Mouse (Mus musculus) cerebral cortex, adult 2 months (tissue): ENCODE measurements around the gene Ovgp1.

Experiments used
- WGBS: fragments of 180-500 bp; shearing (Covaris S2); methylation state at CpG from one replicate; pipeline ENCODE4 v1.1.7; 2018; 5-methylcytosine and 5-hydroxymethylcytosine counted together

Ovgp1 gene

DNA sequence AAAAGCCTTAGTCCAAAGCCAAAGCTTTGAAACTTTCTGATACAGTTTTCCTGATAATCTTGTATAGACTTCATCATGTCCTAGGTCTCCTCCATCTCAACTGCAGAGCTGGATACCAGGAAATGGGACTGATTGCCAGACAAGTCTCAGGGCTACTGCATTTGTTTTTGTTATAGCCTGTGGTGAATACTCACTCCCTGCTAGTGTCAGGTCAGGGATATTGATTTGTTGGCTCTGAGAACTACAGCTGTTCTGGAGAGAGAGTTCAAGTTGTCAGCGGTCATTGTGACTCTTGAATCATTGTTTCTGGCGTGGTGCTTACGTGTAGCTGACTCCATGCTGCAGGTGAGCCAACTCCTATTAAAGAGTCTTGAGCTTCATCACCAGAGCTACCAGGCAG, at the start of gene Ovgp1:
Gene Ovgp1, plus strand, starts transcription at position 301 of the 400 bp plus-strand sequence.
- 85% methylated on average over 3 of the region's 3 CpGs for WGBS

DNA sequence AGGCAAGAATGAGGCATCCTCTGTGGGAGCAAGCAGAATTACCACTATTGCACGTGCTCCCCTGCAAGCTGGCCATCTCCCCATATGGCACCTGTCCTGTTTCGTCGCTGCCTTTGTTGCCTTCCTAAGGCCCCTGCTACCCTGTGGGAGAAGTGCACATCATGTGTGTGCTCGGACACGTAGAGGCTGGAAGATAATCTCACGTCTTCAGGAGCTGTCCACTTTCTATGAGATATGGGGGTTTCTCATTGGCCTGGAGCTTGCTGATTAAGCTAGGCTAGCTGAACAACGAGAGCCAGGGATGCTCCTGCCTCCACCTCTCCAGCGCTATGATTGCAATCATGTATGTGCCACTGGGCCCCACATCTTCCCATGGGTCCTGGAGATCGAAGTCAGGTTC, 48.9 kb upstream of the Ovgp1 start:
- 92% methylated on average over 9 of the region's 9 CpGs for WGBS

DNA sequence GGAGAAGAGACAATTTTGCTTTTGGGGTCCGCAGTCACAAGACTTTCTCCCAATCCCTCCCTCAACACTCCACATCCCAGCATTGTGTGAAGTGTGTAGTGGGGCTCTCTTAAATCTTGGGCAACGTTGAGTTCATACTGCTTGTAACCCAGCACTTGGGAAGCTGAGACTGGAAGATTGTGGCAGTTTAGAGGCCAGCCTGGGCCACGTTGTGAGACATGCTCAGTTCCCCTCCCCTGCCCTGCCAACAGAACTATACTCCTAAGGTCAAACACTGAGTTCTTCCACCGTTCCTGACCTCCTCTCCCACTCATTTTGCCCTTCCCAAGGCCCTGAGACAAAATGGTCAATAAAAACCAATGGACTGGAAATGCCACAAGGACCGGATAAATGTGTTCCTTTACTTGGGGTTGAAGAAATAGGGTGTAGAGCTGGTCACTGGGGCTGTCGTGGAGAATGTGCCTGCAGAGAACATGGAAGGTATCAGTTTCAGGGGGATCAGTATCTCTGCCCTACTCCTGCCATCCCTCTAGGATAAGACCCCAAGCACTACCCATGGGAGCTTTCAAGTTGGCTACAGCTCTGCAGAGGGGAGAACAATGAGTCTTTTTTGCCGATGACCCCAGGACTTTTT, 45.8 kb upstream of the Ovgp1 start:
- 88% methylated on average over 7 of the region's 7 CpGs for WGBS

DNA sequence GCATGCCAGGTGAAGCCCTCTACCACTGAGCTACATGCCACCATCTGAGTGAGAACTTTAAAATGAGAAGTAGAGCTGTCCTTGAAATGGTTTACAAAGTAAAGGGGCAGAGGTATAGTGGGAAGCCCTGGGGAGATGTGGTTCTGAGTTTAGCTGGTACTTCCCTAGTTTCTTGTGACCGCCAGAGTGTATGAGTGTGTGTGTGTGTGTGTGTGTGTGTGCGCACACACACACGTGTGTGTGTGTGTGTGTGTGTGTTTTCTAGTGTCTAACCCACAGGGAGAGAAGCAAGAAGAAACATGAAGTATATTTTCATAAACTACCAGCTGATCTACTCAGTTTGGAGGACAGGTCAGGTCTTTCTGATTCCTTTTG, 45.3 kb upstream of the Ovgp1 start:
- WGBS: 82% methylated on average over 3 of the region's 3 CpGs

DNA sequence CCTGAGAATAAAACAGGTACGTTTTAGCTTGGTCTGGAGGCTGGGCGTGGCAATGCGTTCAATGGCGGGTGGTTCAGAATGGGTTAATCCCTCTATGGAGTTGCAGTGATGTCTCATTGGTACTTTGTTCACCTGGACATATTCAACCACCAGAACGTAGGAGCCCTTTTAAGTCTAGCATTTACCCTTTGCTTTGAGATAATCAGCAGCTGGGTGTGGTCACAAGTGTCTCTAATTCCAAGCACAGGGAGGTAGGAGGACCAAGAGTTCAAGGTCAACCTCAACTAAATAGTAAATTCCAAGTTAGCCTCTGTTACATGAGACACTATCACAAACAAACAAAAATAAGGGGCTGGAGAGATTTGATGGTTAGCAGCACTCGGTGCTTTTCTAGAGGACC, 44.7 kb upstream of the Ovgp1 start:
- 89% methylated on average over 6 of the region's 6 CpGs for WGBS

DNA sequence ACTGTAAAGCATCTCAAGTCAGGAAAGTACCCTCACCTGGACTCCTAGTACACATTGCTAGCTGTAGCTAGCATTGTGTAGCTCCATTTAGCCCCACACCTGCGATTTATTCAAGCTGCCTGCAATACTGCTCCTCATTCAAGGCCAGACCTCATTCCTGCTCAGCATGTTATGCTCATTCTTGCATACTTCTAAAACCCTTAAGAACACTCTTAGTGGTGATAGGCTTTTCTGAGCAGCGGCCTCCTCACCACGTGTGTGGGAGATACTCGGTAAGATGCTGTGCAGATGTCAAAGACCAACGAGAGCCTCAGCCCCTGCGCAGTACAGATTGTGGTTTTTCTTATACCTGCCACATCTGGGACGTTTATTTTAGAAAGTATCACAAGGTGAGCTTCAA, 43.7 kb upstream of the Ovgp1 start:
- 83% methylated on average over 7 of the region's 7 CpGs for WGBS

DNA sequence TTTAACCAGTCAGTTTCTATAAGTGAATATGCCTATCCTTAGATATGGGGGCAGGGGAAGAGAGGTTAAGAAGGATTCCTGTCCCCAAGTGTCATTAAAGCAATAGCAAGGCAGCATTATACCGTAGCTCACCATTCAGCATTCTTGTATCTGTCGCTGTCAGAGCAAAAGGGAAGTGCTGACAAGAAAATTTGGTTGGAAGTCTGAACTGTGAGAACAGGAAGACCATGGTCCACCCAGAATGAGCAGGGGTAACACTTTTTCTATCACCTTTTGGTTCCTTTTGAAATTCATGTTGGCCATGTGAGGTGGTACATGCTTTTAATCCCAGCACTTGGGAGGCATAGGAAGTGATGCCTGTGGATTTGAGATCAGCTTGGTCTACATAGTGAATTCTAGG, 42.4 kb upstream of the Ovgp1 start:
- WGBS: 90% methylated on average over 2 of the region's 2 CpGs

DNA sequence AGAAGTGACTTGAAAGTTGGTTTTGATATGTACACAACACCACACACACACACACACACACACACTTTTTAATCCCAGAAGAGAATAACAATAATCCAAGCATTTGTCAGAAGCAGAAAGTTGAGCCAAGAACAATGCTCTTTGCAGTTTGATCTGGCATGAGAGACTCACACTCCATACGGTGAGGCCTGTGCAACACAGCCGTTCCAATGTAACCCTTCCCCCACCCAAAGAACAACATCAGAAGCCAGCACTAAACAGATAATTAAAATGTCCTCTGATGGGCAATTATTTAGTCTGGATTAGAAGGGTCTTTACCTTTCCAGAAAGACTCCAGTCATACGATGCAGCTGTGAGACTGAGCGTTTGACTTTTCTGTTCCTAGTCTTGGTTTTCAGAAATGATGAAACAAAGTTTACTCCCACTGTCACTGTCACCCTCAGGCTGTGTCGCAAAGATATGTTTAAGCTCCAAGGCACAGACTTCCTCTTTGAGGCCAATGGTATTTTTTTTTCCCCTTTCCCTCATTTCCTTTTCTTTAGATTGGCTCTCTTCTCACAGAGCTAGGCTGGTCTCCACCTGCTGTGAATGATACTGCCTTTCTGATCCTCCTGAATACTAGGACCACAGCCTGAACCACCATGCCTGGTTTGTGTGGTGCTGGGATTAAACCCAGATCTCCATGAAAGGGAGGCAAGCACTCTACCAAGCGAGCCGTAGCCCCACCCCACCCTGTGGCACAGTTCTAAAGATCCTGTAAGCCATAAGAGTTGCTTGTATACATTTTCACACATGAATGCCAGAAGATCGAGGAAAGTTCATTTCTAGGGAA, 41.1 kb upstream of the Ovgp1 start, which contains the start of gene I830077J02Rik:
Gene I830077J02Rik, minus strand, starts transcription at position 425 of the 832 bp plus-strand sequence.
- WGBS: 72% methylated on average over 8 of the region's 8 CpGs

DNA sequence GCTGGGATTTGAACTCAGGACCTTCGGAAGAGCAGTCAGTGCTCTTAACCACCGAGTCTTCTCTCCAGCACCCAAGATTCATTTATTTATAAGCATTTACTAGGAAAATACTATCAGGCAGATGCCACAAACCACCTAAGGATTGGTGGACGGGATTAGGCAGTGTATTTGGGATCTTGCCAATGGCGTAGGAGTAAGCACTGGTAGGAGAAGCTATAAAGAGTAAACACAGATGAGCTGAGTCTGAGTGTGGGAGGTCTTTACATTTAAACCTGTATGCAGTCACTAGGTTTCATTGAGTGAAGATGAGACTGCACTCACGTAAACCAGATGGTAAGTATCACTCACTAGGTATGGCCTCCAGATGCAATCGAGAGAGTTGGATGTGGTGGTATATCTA, 39.6 kb upstream of the Ovgp1 start:
- WGBS: 71% methylated on average over 6 of the region's 6 CpGs

DNA sequence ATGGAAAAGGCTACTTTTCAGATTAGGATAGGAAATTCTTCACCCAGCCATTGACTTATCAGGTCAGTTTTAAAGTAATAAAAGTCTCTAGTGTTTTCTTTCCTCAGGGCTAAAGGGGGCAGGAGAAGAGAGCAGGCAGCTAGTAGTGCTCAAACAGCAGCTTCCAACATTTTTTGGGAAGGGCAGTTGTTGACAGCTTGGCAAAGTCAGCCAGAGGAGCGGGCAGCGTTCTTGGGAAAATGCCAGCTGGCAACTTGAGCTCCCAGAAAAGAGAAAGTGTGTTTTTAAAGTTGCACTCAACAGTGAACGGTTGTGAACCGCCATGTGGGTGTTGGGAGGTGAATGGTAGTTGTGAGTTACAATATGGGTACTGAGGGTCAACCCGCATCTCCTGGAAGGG, 38.5 kb upstream of the Ovgp1 start:
- WGBS: 41% methylated on average over 5 of the region's 5 CpGs

DNA sequence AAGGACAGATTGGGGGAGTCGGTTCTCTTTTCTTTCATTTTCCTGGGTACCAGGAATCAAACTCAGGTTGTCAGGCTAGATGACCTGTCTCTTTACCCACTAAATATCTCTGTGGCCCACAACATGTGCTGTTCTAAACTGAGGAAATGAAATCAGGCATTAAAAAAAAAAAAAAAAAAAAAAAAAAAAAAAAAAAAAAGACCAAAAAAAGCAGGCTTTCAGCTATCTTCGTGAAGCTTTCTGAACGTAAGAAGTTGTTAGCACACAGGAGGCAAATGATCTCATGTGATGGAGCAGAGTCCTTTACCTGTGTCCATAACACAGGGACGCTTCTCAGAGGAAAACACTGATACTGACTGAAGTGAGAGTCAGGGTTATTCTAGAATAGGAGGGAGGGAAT, 37.4 kb upstream of the Ovgp1 start:
- 70% methylated on average over 4 of the region's 4 CpGs for WGBS

DNA sequence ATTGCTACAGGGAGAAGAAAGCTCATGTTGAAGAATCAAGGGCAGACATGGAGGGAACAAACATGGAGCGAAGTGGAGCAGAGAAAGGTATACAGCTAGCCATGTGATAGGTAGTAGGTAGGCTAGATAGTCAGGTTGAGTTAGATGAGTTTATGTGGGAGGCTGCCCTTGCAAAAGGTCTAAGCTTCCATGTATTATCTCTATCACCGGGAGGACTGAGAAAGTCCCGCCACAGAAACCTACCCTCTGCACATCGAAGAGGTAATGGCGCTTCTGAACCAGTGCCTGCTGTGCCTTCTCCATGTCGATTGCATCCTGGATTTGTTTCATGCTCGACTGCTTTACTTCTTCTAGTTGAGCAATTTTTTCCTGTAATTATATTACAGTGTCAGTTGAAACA, 22.2 kb upstream of the Ovgp1 start:
- 92% methylated on average over 7 of the region's 7 CpGs for WGBS

DNA sequence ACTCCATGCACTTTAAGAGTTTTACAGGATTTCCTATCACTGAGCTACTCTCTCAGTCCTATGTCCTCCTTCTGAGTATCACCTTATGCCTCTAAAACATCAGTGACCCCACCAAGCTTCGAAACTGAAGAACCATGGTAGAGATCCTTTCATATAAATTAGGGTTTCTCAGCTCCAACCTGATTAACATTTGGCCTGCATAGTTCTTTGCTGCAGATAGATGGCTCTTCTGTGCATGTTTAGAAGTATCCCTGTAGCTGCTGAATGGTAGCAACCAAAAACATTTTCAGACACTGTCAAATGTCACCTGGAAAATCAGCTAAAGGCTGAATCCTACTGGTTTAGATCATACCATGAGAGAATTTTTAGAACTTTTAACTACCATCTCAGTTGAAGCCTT, 16.3 kb upstream of the Ovgp1 start:
- WGBS: 81% methylated on average over 1 of the region's 1 CpGs

DNA sequence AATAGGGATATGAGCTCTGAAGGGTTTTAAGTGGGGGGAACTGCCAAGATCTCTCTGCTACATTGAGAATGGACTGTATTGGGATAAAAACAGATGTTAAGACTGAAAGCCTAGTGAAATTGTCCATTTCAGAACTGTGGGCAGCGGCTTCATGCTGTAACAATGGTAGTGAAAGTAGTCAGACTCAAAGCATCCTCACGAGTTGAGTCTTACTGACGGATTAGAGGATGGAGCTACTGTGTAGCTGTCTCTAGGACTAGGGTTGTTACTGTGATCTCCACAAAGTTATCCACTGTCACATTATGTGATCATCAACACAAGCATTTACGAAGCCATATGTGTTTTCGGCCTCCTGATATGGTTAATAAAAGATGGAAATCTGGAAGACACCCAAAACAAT, 15.3 kb upstream of the Ovgp1 start:
- 21% methylated on average over 5 of the region's 5 CpGs for WGBS

DNA sequence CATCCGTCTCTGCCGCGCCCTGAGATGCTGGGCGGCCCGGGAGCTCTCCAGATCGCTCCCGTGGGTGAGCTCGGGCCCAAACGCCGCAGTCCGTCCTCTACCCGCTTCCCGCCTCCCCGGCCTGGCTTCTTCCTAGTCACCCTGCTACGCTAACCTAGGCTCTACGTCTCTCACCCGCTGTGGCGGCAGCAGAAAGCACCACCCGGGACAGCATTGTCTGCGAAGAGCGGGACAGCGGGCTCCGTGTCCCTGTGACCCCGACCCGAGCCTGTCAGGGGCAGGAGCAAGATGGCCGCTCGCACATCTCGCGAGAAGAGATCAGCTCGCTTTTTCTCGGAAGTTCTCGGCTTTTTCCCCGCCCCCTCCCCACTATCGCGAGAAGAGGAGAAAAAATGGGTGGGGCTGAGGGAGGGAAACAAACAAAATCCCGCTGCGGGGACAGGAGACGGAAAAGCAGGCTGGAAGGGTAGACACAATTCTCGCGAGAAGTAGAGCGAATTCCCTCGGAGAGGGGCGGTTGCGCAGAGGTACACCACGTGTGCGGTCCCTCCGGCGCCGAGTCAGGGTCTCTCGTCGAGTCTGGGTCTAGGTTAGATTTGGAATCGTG, 14.4 kb upstream of the Ovgp1 start, which contains the start of gene Wdr77:
Gene Wdr77, plus strand, starts transcription at position 396 of the 607 bp plus-strand sequence.
- WGBS: under 1% methylated on average over 52 of the region's 52 CpGs

DNA sequence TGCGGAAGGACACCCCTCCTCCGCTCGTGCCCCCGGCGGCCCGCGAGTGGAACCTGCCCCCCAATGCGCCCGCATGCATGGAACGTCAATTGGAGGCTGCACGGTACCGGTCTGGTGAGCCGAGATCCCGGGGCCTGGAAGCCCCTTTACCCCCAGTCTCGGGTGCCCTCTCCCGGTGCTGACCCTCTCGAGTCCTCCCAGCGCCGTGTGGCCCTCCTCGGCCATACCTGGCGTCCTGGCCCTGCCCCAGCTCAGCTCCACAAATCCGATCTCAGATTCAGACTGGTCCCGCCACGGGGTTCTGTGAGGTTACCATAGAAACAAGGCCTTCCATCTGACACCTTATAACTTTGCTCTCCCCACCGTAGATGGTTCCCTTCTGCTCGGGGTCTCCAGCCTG, 13.9 kb upstream of the Ovgp1 start:
- WGBS: under 1% methylated on average over 26 of the region's 26 CpGs

DNA sequence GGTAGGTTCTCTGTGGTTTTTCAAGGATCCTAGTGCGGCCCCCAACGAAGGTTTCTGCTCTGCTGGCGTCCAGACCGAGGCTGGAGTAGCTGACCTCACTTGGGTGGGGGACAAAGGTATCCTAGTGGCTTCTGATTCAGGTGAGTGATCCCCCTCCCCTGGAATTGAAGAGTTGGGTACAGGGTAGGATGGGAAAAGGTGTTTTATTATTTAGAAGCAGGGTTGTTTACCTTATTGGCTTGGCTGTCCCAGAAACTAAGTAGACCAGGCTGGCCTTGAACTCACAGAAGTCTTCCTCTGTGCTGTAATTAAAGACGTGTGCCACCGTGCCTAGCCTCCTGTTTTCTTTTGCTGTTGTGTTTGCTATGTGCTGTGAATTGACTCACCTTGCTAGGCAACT, 13.5 kb upstream of the Ovgp1 start, which contains the start of gene Atp5f1:
Gene Atp5f1, minus strand, starts transcription at position 101 of the 400 bp plus-strand sequence.
- WGBS: 7% methylated on average over 6 of the region's 6 CpGs

DNA sequence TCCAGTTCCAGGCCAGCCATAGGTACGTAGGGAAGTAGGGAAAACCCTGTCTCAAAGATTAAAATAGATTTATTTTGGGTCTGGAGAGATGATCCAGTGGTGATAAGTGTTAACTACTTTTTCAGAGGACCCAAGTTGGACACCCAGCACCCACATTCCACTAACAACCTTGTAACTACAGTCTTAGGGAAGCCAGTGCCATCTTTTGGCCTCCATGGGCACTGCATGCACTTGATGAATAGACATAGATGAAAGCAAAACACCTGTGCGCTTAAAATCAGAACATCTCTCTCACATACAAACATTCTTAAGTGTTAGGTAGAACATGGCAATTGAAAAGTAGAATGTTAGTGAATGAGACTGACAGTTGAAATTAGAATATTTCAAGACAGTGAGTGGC, 12.8 kb upstream of the Ovgp1 start:
- 98% methylated on average over 2 of the region's 2 CpGs for WGBS

DNA sequence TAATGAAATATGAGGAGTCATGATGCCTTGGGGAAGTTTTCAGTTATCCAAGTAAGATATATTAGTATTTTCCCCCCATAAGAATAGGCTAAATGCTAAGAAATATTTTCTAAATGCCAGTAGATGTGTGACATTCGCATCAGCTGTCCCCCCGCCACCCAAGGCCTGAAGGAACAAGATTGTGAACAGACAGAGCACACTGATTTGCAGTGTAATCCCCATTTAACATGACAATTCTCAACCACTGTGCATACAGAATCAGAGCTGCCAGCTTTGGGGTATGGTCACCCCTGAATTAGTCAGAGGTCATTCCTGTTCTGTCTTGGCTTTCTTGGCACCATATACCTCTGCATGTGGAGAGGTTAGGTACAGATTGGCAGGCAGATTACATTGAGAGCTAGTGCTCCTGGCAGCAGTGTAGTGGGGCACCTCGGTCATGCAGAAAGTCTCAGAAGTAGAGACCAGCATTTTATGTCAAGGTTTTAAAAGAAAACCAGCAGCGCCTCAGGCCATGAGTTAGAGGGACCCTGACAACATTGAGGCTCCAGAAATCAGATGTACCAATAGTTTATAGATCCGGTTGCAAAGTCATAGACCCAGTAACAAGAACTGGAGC, 1.6 kb upstream of the Ovgp1 start:
- WGBS: 83% methylated on average over 5 of the region's 5 CpGs

DNA sequence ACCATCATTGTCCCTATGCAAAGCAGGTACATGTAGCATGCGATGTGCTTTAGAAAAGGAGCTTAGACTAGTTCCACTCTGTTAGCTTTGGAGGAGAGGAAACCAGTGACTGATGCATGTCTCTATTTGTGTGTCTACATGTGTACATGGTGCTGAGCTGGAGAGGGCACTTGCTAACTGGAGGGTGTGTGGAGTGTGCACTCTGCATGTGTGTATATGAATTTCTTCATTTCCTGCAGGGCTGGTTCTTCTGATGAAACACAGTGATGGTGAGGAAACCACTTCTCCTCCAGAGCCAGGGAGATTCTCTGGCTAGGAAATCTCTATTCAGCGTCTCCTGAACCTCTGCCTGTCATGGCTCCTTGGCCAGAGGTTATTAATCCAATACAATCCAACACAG, 663 bp downstream of the Ovgp1 start:
- WGBS: 95% methylated on average over 2 of the region's 2 CpGs

DNA sequence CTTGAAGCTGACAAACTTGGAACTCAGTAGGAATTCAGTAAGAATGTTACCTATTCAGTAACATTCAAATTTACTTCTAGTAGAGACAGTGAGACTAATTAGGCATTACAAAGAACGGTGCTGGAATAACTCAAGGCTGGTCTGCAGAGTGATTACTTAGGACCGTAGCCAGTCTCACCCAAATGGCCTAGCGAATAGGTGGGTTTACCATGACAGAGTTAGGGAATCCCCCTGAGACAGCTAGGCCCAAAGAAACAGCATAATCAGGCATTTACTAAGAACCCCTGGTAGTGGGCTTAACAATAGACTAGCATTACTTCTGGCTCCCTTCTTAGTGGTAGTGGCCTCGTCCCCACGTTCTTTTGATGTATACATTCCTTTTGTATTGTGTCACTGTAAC, 16.1 kb downstream of the Ovgp1 start:
- 63% methylated on average over 5 of the region's 5 CpGs for WGBS

DNA sequence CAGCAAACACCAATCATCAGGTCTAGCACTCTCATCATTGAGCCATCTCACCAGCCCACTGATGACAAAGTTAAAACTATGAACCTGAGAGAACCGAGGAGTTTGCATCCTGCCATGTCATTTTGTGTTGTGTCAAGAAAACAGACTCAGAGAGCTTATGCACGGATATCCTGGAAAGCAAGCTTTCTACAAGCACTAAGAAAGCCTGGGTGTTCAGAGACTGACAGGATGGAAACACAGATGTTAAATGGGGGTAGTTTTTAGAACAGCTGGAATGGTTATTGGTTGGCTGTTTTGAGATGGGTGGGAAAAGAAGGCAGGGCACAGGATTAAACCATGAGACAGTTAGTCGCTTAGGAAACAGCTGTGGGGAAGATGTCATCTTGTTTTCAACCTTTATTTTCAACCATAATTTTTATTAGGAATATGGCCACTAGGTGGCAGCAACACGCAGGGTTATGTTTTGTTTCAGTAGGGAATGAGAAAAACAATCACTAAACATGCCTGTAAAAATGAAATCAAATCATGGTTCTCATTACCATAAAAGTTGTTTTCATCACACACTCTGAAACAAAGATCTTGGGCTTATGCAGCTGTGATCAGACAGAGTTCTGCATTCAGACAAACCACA, 18.3 kb downstream of the Ovgp1 start:
- 26% methylated on average over 4 of the region's 4 CpGs for WGBS
